Mouse (Mus musculus) midbrain, embryonic 14.5 days (tissue): Measurements from ENCODE around the gene Qtrt1. TPM values are rescaled to one million over a fixed set of nuclear protein-coding genes. Genes with fewer than 3 reads are reported as not detected.

Source experiments
- ATAC-seq: fragments of 200-750 bp; cut with Nextera tagmentation; 2 replicates; pipeline ENCODE4 v1.8.0; 2017; ENCODE audit warnings: moderate number of reproducible peaks, moderate library complexity; ENCODE audit not compliant: low FRiP score, low TSS enrichment
- DNase-seq: peaks from one replicate; pipeline ENCODE4 v3.0.0-alpha.2; 2015
- H3K27ac ChIP-seq: fragments of 300-500 bp; sonication (generic); replicated peaks from 2 replicates; pipeline ENCODE4 v1.5.1; 2014; ENCODE audit warnings: mild to moderate bottlenecking, low read depth, low read length, moderate library complexity
- H3K27me3 ChIP-seq: fragments of 300-500 bp; sonication (generic); 2 replicates; pipeline ENCODE4 v1.6.1; 2014; ENCODE audit warnings: low read length, control low read depth, mixed read lengths; ENCODE audit not compliant: control insufficient read depth, insufficient read depth
- H3K36me3 ChIP-seq: fragments of 300-500 bp; sonication (generic); 2 replicates; pipeline ENCODE4 v1.6.1; 2014; ENCODE audit warnings: low read length, control low read depth; ENCODE audit not compliant: control insufficient read depth, insufficient read depth
- H3K4me1 ChIP-seq: fragments of 300-500 bp; sonication (generic); 2 replicates; pipeline ENCODE4 v1.6.1; 2014; ENCODE audit warnings: mild to moderate bottlenecking, antibody characterized with exemption, low read length, control low read depth; ENCODE audit not compliant: control insufficient read depth, insufficient read depth
- H3K4me2 ChIP-seq: fragments of 300-500 bp; sonication (generic); 2 replicates; pipeline ENCODE4 v1.6.1; 2014; ENCODE audit warnings: mild to moderate bottlenecking, low read length, moderate library complexity
- H3K4me3 ChIP-seq: fragments of 300-500 bp; sonication (generic); replicated peaks from 2 replicates; pipeline ENCODE4 v1.5.1; 2014; ENCODE audit warnings: low read depth, low read length
- H3K9ac ChIP-seq: fragments of 300-500 bp; sonication (generic); replicated peaks from 2 replicates; pipeline ENCODE4 v1.6.1; 2014; ENCODE audit warnings: mild to moderate bottlenecking, low read length, moderate library complexity
- H3K9me3 ChIP-seq: fragments of 300-500 bp; sonication (generic); 2 replicates; pipeline ENCODE4 v1.6.1; 2016; ENCODE audit warnings: low read length, control low read depth, mixed read lengths; ENCODE audit not compliant: control insufficient read depth
- WGBS: fragments of 180-500 bp; shearing (Covaris S2); extraction: QIAGEN DNeasy Blood & Tissue Kit; methylation state at CpG from one replicate; pipeline ENCODE4 v1.1.7; 2014; 5-methylcytosine and 5-hydroxymethylcytosine counted together
- polyA plus RNA-seq: library from polyadenylated mRNA; unstranded; fragments of >200 nt; fragmentation: Nextera tagmentation; extraction: Ambion mirVana; gene quantifications from 2 replicates; pipeline ENCODE4 v1.2.1, GENCODE M21; 2014

The Qtrt1 gene
- 48.1 and 54.3 TPM in 2 replicates for polyA plus RNA-seq

DNA sequence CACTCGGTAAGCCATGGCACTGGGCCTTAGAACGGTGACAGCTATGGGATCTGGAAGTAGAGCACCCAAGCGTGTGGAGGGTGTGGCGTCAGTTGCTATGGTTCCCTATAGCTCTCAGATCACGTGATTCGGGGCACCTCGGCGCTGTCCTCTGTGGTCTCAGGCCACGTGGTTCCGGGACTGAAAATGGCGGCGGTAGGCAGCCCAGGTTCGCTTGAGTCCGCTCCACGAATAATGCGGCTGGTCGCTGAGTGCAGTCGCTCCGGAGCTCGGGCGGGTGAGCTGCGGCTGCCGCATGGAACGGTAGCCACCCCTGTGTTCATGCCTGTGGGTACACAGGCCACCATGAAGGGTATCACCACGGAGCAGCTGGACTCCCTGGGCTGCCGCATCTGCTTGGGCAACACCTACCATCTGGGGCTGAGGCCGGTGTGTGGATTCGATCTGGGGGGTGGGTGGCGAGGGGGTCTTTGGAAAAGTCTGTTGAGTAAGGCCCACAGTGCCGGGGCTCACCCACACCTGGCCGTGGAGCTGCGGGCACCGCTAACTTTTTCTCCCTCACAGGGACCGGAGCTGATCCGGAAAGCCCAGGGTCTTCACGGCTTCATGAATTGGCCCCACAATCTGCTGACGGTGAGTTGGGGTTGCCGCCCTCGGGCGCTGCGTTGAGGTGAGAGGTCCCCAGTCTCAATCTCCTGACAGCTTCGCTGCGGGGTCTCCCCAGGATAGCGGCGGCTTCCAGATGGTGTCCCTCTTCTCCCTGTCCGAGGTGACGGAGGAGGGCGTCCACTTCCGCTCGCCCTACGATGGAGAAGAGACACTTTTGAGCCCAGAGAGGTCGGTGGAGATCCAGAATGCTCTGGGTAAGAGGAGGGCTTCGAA is at the start of gene Qtrt1:
Qtrt1 (plus strand) TSS at position 169 of the 882 bp plus-strand sequence.
- H3K4me2 ChIP-seq: peak within 1 kb of the TSS; percentile 86
- H3K27ac ChIP-seq: peak within 1 kb of the TSS; percentile 65
- H3K36me3 ChIP-seq: peaks cover 24% of the 10 kb centered on the region
- H3K4me3 ChIP-seq: peak within 1 kb of the TSS; percentile 54
- H3K4me1 ChIP-seq: peaks cover 9% of the 10 kb centered on the region; the same call in 1 of the 2 replicates
- no peaks in the 10 kb centered on the region for H3K27me3 ChIP-seq
- no peaks in the 10 kb centered on the region for H3K9me3 ChIP-seq
- DNase-seq (peak; percentile 96), ATAC-seq (peak; percentile 95)
- 2% methylated on average over 53 of the region's 53 CpGs for WGBS
- H3K9ac ChIP-seq: peak within 1 kb of the TSS; percentile 55

- Histone ChIP-seq H3K4me2 (peak overlapping the region; percentile 58), H3K4me1 (peaks cover 9% of the 10 kb centered on the region; the same call in 1 of the 2 replicates), H3K27ac (peak overlapping the region; percentile 81), H3K4me3 (peak overlapping the region; percentile 22), H3K9me3 (no peaks in the 10 kb centered on the region), H3K27me3 (no peaks in the 10 kb centered on the region), H3K9ac (peak overlapping the region; percentile 29; the same call in 1 of the 2 replicates), H3K36me3 (no peaks in the 10 kb centered on the region)
- no peak for ATAC-seq
- 40% methylated on average over 14 of the region's 14 CpGs for WGBS
- DNase-seq: peak; percentile 70
Observed at GRCm38 (mm10) chr9:21366541-21367220, 45.0 kb upstream of the Qtrt1 start.

GRCm38 (mm10) chr9:21367357-21368111 is 44.1 kb upstream of the Qtrt1 start, which contains the start of gene Ilf3:
TSS of gene Ilf3 (plus strand) at chr9:21367871.
- Histone ChIP-seq H3K27me3 (no peaks in the 10 kb centered on the region), H3K9me3 (no peaks in the 10 kb centered on the region), H3K4me1 (peaks cover 9% of the 10 kb centered on the region; the same call in 1 of the 2 replicates), H3K27ac (peak within 1 kb of the TSS; percentile 93), H3K9ac (peak within 1 kb of the TSS; percentile 86), H3K36me3 (no peaks in the 10 kb centered on the region), H3K4me2 (peak within 1 kb of the TSS; percentile 63), H3K4me3 (peak within 1 kb of the TSS; percentile 86)
- DNase-seq (peak; percentile 100), ATAC-seq (peak; percentile 97)
- WGBS: under 1% methylated on average over 60 of the region's 66 CpGs

- ATAC-seq (peak; percentile 49), DNase-seq (peak; percentile 88)
- H3K9me3 ChIP-seq: no peaks in the 10 kb centered on the region
- H3K4me2 ChIP-seq: peak overlapping the region; percentile 63
- peaks cover 9% of the 10 kb centered on the region; the same call in 1 of the 2 replicates for H3K4me1 ChIP-seq
- H3K9ac ChIP-seq: peak overlapping the region; percentile 86
- H3K27me3 ChIP-seq: no peaks in the 10 kb centered on the region
- H3K36me3 ChIP-seq: no peaks in the 10 kb centered on the region
- under 1% methylated on average over 38 of the region's 38 CpGs for WGBS
- H3K4me3 ChIP-seq: peak overlapping the region; percentile 86
- peak overlapping the region; percentile 93 for H3K27ac ChIP-seq
Observed at GRCm38 (mm10) chr9:21368131-21368584, 43.5 kb upstream of the Qtrt1 start.

- H3K27ac ChIP-seq: no peak overlapping the region
- peak overlapping the region; percentile 86; the same call in 1 of the 2 replicates for H3K9ac ChIP-seq
- no peaks in the 10 kb centered on the region for H3K27me3 ChIP-seq
- H3K4me1 ChIP-seq: peaks cover 9% of the 10 kb centered on the region; the same call in 1 of the 2 replicates
- peak overlapping the region; percentile 86 for H3K4me3 ChIP-seq
- H3K9me3 ChIP-seq: no peaks in the 10 kb centered on the region
- 67% methylated on average over 11 of the region's 11 CpGs for WGBS
- peak overlapping the region; percentile 63 for H3K4me2 ChIP-seq
- DNase-seq: no peak
- no peak for ATAC-seq
- H3K36me3 ChIP-seq: no peaks in the 10 kb centered on the region
Observed at GRCm38 (mm10) chr9:21369080-21369479, 42.6 kb upstream of the Qtrt1 start.

- H3K9ac ChIP-seq: no peak overlapping the region
- peaks cover 9% of the 10 kb centered on the region; the same call in 1 of the 2 replicates for H3K4me1 ChIP-seq
- WGBS: 83% methylated on average over 2 of the region's 2 CpGs
- DNase-seq (no peak), ATAC-seq (no peak)
- H3K27me3 ChIP-seq: no peaks in the 10 kb centered on the region
- no peaks in the 10 kb centered on the region for H3K9me3 ChIP-seq
- no peak overlapping the region for H3K4me3 ChIP-seq
- peak overlapping the region; percentile 63 for H3K4me2 ChIP-seq
- H3K36me3 ChIP-seq: 0 out of 2 replicates have a peak, but pooled peaks cover 3% of the 10 kb centered on the region
- H3K27ac ChIP-seq: no peak overlapping the region
Observed at GRCm38 (mm10) chr9:21370876-21371275, 40.8 kb upstream of the Qtrt1 start.

DNA sequence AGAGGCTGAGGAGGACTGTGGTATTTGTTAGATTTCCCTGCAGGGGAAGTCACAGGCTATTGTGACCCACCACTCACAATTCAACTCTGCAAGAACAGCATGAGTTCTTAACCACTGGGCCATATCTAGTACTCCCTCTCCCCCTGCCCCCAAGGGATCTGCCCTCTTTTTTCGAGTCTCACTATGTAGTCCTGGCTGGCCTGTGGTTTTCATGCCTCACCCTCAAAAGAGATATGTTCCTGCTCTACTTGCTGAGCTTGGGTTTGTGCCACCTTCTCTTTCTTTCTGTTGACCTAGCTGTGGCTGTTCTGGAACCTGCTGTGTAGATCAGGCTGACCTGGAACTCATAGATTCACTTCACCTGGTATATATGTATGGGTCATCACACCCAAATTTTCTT is 39.1 kb upstream of the Qtrt1 start:
- DNase-seq (no peak), ATAC-seq (no peak)
- Histone ChIP-seq H3K9ac (no peak overlapping the region), H3K27ac (no peak overlapping the region), H3K9me3 (no peaks in the 10 kb centered on the region), H3K36me3 (0 out of 2 replicates have a peak, but pooled peaks cover 3% of the 10 kb centered on the region), H3K4me3 (no peak overlapping the region), H3K4me2 (no peak overlapping the region), H3K27me3 (no peaks in the 10 kb centered on the region), H3K4me1 (peaks cover 13% of the 10 kb centered on the region; the same call in 1 of the 2 replicates)
- 84% methylated on average over 1 of the region's 1 CpGs for WGBS

- H3K36me3 ChIP-seq: peaks cover 13% of the 10 kb centered on the region; the same call in 1 of the 2 replicates
- DNase-seq (no peak), ATAC-seq (no peak)
- no peaks in the 10 kb centered on the region for H3K9me3 ChIP-seq
- H3K4me1 ChIP-seq: 0 out of 2 replicates have a peak, but pooled peaks cover 10% of the 10 kb centered on the region
- H3K9ac ChIP-seq: no peak overlapping the region
- no peaks in the 10 kb centered on the region for H3K27me3 ChIP-seq
- 92% methylated on average over 3 of the region's 3 CpGs for WGBS
- H3K27ac ChIP-seq: no peak overlapping the region
- H3K4me3 ChIP-seq: no peak overlapping the region
- no peak overlapping the region for H3K4me2 ChIP-seq
Observed at GRCm38 (mm10) chr9:21379195-21379594, 32.4 kb upstream of the Qtrt1 start.
